ENCODE assay signal across 24 mouse cellular contexts in genomic region chr16:11028206-11028605, GRCm38 (mm10). TPM values are rescaled to one million over a fixed set of nuclear protein-coding genes. Genes with fewer than 3 reads are reported as not detected.
DNase-seq lines count a peak whose midpoint lies in the region; ATAC-seq and TF ChIP-seq lines count a peak whose summit lies in the region.
"Had no signal": no experiment of that assay in that cellular context is flagged by ENCODE, and none has a peak within 500 bp of the region (broad histone marks: within the 10 kb centered on the region; RNA-seq: fewer than 3 reads in every experiment).

No protein-coding gene starts in this region.

- H3K9ac ChIP-seq in liver, postnatal 0 days (replicated peaks), result no peak overlapping the region
- H3K9ac ChIP-seq in midbrain, embryonic 15.5 days, result no peak overlapping the region
- H3K9ac ChIP-seq: embryonic facial prominence, embryonic 13.5 days; embryonic facial prominence, embryonic 15.5 days; forebrain, embryonic 12.5 days had no signal

- TF ChIP-seq CTCF in C2C12 (IDR thresholded peaks at IDR 0.05; ENCODE audit: control insufficient read depth, insufficient read depth, insufficient read length), result no peak
- no peak for TF ChIP-seq CTCF in liver, postnatal 0 days (IDR thresholded peaks at IDR 0.05; ENCODE audit: low read depth)

- H3ac ChIP-seq in C2C12 (ENCODE audit: control insufficient read depth, insufficient read length, low read depth) (no peak overlapping the region), myocyte (ENCODE audit: control insufficient read depth, insufficient read length) (no peak overlapping the region)

- H3K79me2 ChIP-seq in C2C12 (ENCODE audit: control insufficient read depth, insufficient read depth), result no peaks in the 10 kb centered on the region
- H3K79me2 ChIP-seq in myocyte (ENCODE audit: control insufficient read depth, insufficient read depth), result no peaks in the 10 kb centered on the region

- H3K79me3 ChIP-seq in C2C12 (ENCODE audit: low read depth), result no peaks in the 10 kb centered on the region

- DNase-seq in cerebellum, postnatal 14 days, result peak; percentile 28 to 31
- no peak for DNase-seq in cerebellum, adult 18-20 months
- peak; percentile 68 for DNase-seq in 3134 (ENCODE audit: extremely low read depth, insufficient read length, low spot score)
- no peak for DNase-seq in liver, postnatal 0 days
- DNase-seq: adrenal gland, postnatal 10 days; adrenal gland, postnatal 25 days; B cell, adult 2 months; cerebellum, adult 11 months; cerebellum, adult 2 months; cerebellum, adult 9-11 months; cerebellum, postnatal 36 days; embryo, embryonic 11 days had no signal

- H3K9me3 ChIP-seq in liver, postnatal 0 days (ENCODE audit: low read length), result no peaks in the 10 kb centered on the region
- no peaks in the 10 kb centered on the region for H3K9me3 ChIP-seq in midbrain, embryonic 15.5 days
- H3K9me3 ChIP-seq: embryonic facial prominence, embryonic 13.5 days; embryonic facial prominence, embryonic 15.5 days; forebrain, embryonic 10.5 days; forebrain, embryonic 12.5 days had no signal

- no peak for TF ChIP-seq EP300 in liver, postnatal 0 days (IDR thresholded peaks at IDR 0.05; ENCODE audit: low read depth)

- H3K4me2 ChIP-seq in myocyte (ENCODE audit: low read depth), result peak overlapping the region; percentile 14
- no peak overlapping the region for H3K4me2 ChIP-seq in liver, postnatal 0 days (ENCODE audit: low read depth, low read length)
- H3K4me2 ChIP-seq in midbrain, embryonic 15.5 days, result no peak overlapping the region
- H3K4me2 ChIP-seq: embryonic facial prominence, embryonic 13.5 days; embryonic facial prominence, embryonic 15.5 days; forebrain, embryonic 12.5 days had no signal

- WGBS in liver, postnatal 0 days (ENCODE audit: insufficient replicate concordance), result 71% methylated on average over 7 of the region's 7 CpGs
- WGBS in midbrain, embryonic 15.5 days, result 82% methylated on average over 7 of the region's 7 CpGs

- no peaks in the 10 kb centered on the region for H3K4me1 ChIP-seq in liver, postnatal 0 days (ENCODE audit: insufficient read depth)
- no peaks in the 10 kb centered on the region for H3K4me1 ChIP-seq in midbrain, embryonic 15.5 days
- H3K4me1 ChIP-seq: forebrain, embryonic 10.5 days; forebrain, embryonic 12.5 days had no signal

- TF ChIP-seq POLR2A in myocyte (IDR thresholded peaks at IDR 0.05; ENCODE audit: insufficient read length, low read depth), result no peak

- H3K36me3 ChIP-seq in C2C12 (ENCODE audit: control insufficient read depth, insufficient read depth) (no peaks in the 10 kb centered on the region), myocyte (ENCODE audit: control insufficient read depth, insufficient read depth) (no peaks in the 10 kb centered on the region)
- H3K36me3 ChIP-seq in liver, postnatal 0 days (replicated peaks; ENCODE audit: insufficient read depth, low read length), result no peaks in the 10 kb centered on the region
- no peaks in the 10 kb centered on the region for H3K36me3 ChIP-seq in midbrain, embryonic 15.5 days (replicated peaks)
- H3K36me3 ChIP-seq: embryonic facial prominence, embryonic 13.5 days; embryonic facial prominence, embryonic 15.5 days; forebrain, embryonic 10.5 days; forebrain, embryonic 12.5 days had no signal

- ATAC-seq in liver, postnatal 0 days, result no peak
- no peak for ATAC-seq in midbrain, embryonic 15.5 days (replicated peaks)
- ATAC-seq: activated CD4-positive, CD25-positive, alpha-beta regulatory T cell, adult 4 months; forebrain, embryonic 14.5 days; forebrain, embryonic 16.5 days; Patski had no signal

- peak overlapping the region; percentile 6 for H3K4me3 ChIP-seq in C2C12 (ENCODE audit: insufficient read depth, poor library complexity, severe bottlenecking)
- H3K4me3 ChIP-seq in myocyte, result no peak overlapping the region
- no peak overlapping the region for H3K4me3 ChIP-seq in liver, postnatal 0 days (ENCODE audit: low read depth, low read length)
- H3K4me3 ChIP-seq in midbrain, embryonic 15.5 days, result no peak overlapping the region
- H3K4me3 ChIP-seq: embryonic facial prominence, embryonic 13.5 days; embryonic facial prominence, embryonic 15.5 days; erythroblast, embryonic 14.5 days; forebrain, embryonic 10.5 days; forebrain, embryonic 12.5 days had no signal

- H3K27ac ChIP-seq in liver, postnatal 0 days (ENCODE audit: low read depth), result no peak overlapping the region
- H3K27ac ChIP-seq in midbrain, embryonic 15.5 days, result no peak overlapping the region
- H3K27ac ChIP-seq: embryonic facial prominence, embryonic 13.5 days; embryonic facial prominence, embryonic 15.5 days; forebrain, embryonic 10.5 days; forebrain, embryonic 12.5 days had no signal

- H3K27me3 ChIP-seq in C2C12 (ENCODE audit: control insufficient read depth, insufficient read depth, insufficient read length), result no peaks in the 10 kb centered on the region
- H3K27me3 ChIP-seq in myocyte (ENCODE audit: control insufficient read depth, insufficient read depth, insufficient read length), result no peaks in the 10 kb centered on the region
- H3K27me3 ChIP-seq in liver, postnatal 0 days (ENCODE audit: insufficient read depth, low read length), result no peaks in the 10 kb centered on the region
- no peaks in the 10 kb centered on the region for H3K27me3 ChIP-seq in midbrain, embryonic 15.5 days (replicated peaks)
- H3K27me3 ChIP-seq: embryonic facial prominence, embryonic 13.5 days; embryonic facial prominence, embryonic 15.5 days; forebrain, embryonic 12.5 days; Patski had no signal

TF ChIP-seq in C2C12, 6 proteins besides CTCF, POLR2A, EP300 and RAD21:
- TF ChIP-seq MYOG (IDR thresholded peaks at IDR 0.05; ENCODE audit: control insufficient read depth, extremely low read depth, insufficient read length) (no peak), FOSL1 (IDR thresholded peaks at IDR 0.05; ENCODE audit: insufficient read depth, low read length, poor library complexity, severe bottlenecking) (no peak), MYOD1 (IDR thresholded peaks at IDR 0.05; ENCODE audit: control insufficient read depth, insufficient read length, low read depth) (no peak), MAX (IDR thresholded peaks at IDR 0.05) (no peak), CEBPB (IDR thresholded peaks at IDR 0.05; ENCODE audit: low read depth) (no peak), USF1 (IDR thresholded peaks at IDR 0.05; ENCODE audit: low read depth) (no peak)

TF ChIP-seq in myocyte, 11 proteins besides CTCF, POLR2A, EP300 and RAD21:
- TF ChIP-seq TCF12 (IDR thresholded peaks at IDR 0.05; ENCODE audit: insufficient read depth, poor library complexity, severe bottlenecking), result no peak
- TF ChIP-seq TCF3 (IDR thresholded peaks at IDR 0.05; ENCODE audit: insufficient read length, low read depth), result no peak
- no peak for TF ChIP-seq MAX (IDR thresholded peaks at IDR 0.05; ENCODE audit: low read depth)
- no peak for TF ChIP-seq MYOD1 (IDR thresholded peaks at IDR 0.05; ENCODE audit: control insufficient read depth in 1 of 3, insufficient read length in 2 of 3, low read depth in 2 of 3)
- TF ChIP-seq E2F4 (IDR thresholded peaks at IDR 0.05; ENCODE audit: insufficient read depth), result no peak
- no peak for TF ChIP-seq REST (IDR thresholded peaks at IDR 0.05; ENCODE audit: insufficient read depth, insufficient read length)
- no peak for TF ChIP-seq POLR2AphosphoS2 (IDR thresholded peaks at IDR 0.05; ENCODE audit: insufficient read length, low read depth)
- no peak for TF ChIP-seq SRF (IDR thresholded peaks at IDR 0.05; ENCODE audit: control insufficient read depth, insufficient read length, low read depth)
- TF ChIP-seq USF1 (IDR thresholded peaks at IDR 0.05; ENCODE audit: low read depth), result no peak
- no peak for TF ChIP-seq MYOG (IDR thresholded peaks at IDR 0.05; ENCODE audit: control insufficient read depth in 1 of 3, insufficient read depth in 1 of 3, insufficient read length in 2 of 3, low read depth in 2 of 3)

RNA-seq across cellular contexts. Expression of gene Snn, which starts 32.5 kb away (rescaled TPM):
- polyA plus RNA-seq in C2C12 (2012; fragmentation: generic; extraction: Trizol) (54.1 TPM), myocyte (2012; fragmentation: generic; extraction: Trizol) (31.0 TPM)
- 4.8 and 5.0 TPM in 2 replicates for polyA plus RNA-seq in liver, postnatal 0 days (2015; fragmentation: Nextera tagmentation; extraction: Ambion mirVana)
- polyA plus RNA-seq in midbrain, embryonic 15.5 days (2015; fragmentation: Nextera tagmentation; extraction: Ambion mirVana), result 135 TPM in 2 replicates

RNA-seq across cellular contexts. Expression of gene Litaf, which starts 37.8 kb away (rescaled TPM):
- 116 TPM for polyA plus RNA-seq in C2C12 (2012; fragmentation: generic; extraction: Trizol)
- 103 TPM for polyA plus RNA-seq in myocyte (2012; fragmentation: generic; extraction: Trizol)
- 77.3 and 79.2 TPM in 2 replicates for polyA plus RNA-seq in liver, postnatal 0 days (2015; fragmentation: Nextera tagmentation; extraction: Ambion mirVana)
- polyA plus RNA-seq in midbrain, embryonic 15.5 days (2015; fragmentation: Nextera tagmentation; extraction: Ambion mirVana), result 28.0 and 28.8 TPM in 2 replicates

Comparison
In these comparisons a context has a peak if more than half of its experiments do, and no peak if none do; other contexts are left out.
1. DNase-seq: peak in cerebellum, postnatal 14 days (2 of 2) and 3134 (single experiment); none in cerebellum, adult 18-20 months (0 of 2) and liver, postnatal 0 days (single experiment).